Mouse (Mus musculus): ENCODE data around the gene Olfr845. TPM values are rescaled to one million over a fixed set of nuclear protein-coding genes. Genes with fewer than 3 reads are reported as not detected.

Olfr845 gene
- not detected in 2 replicates for polyA plus RNA-seq (2014; fragmentation: Nextera tagmentation; extraction: Ambion mirVana)

- Histone ChIP-seq H3K9ac (no peak within 1 kb of the TSS), H3K9me3 (ENCODE audit: low read depth, low read length) (no peaks in the 10 kb centered on the region), H3K4me2 (no peak within 1 kb of the TSS), H3K4me3 (ENCODE audit: low read depth, low read length) (no peak within 1 kb of the TSS), H3K27me3 (ENCODE audit: insufficient read depth, low read length) (no peaks in the 10 kb centered on the region), H3K27ac (ENCODE audit: low read depth) (no peak within 1 kb of the TSS), H3K36me3 (ENCODE audit: insufficient read depth) (no peaks in the 10 kb centered on the region), H3K4me1 (ENCODE audit: insufficient read depth) (no peaks in the 10 kb centered on the region)
- DNase-seq (no peak), ATAC-seq (ENCODE audit: insufficient read depth) (no peak)
- no peak for TF ChIP-seq CTCF (IDR thresholded peaks at IDR 0.05; ENCODE audit: low read depth)
- WGBS: 75% methylated on average over 1 of the region's 1 CpGs
These were observed at the start of gene Olfr845 for GRCm38 (mm10) chr9:19336157-19336556. Gene Olfr845, plus strand, starts transcription at chr9:19336457.

GRCm38 (mm10) chr9:19316047-19316446, 20.2 kb upstream of the Olfr845 start, which contains the start of gene Olfr844:
Gene Olfr844, plus strand, starts transcription at chr9:19316347.
- ATAC-seq (ENCODE audit: insufficient read depth): no peak
- H3K4me2 ChIP-seq: no peak within 1 kb of the TSS

GRCm38 (mm10) chr9:19363905-19364304, 27.6 kb downstream of the Olfr845 start, which contains the start of gene Olfr846:
Gene Olfr846, minus strand, starts transcription at chr9:19364005.
- TF ChIP-seq CTCF (IDR thresholded peaks at IDR 0.05; ENCODE audit: low read depth): no peak
- WGBS: 32% methylated on average over 1 of the region's 1 CpGs
- no peaks in the 10 kb centered on the region for H3K4me1 ChIP-seq (ENCODE audit: insufficient read depth)

More at GRCm38 (mm10) chr9:19316047-19316446, 20.2 kb upstream of the Olfr845 start, which contains the start of gene Olfr844:
- H3K36me3 ChIP-seq (ENCODE audit: insufficient read depth): no peaks in the 10 kb centered on the region
- no peaks in the 10 kb centered on the region for H3K27me3 ChIP-seq (ENCODE audit: insufficient read depth, low read length)
- no peak within 1 kb of the TSS for H3K9ac ChIP-seq
- H3K27ac ChIP-seq (ENCODE audit: low read depth): no peak within 1 kb of the TSS
- H3K4me3 ChIP-seq (ENCODE audit: low read depth, low read length): no peak within 1 kb of the TSS
- no peak for TF ChIP-seq CTCF (IDR thresholded peaks at IDR 0.05; ENCODE audit: low read depth)
- H3K9me3 ChIP-seq (ENCODE audit: low read depth, low read length): no peaks in the 10 kb centered on the region
- no peak for DNase-seq
- H3K4me1 ChIP-seq (ENCODE audit: insufficient read depth): no peaks in the 10 kb centered on the region

GRCm38 (mm10) chr9:19378569-19378968, 42.3 kb downstream of the Olfr845 start, which contains the start of gene Olfr847:
Gene Olfr847, minus strand, starts transcription at chr9:19378669.
- Histone ChIP-seq H3K4me2 (no peak within 1 kb of the TSS), H3K4me1 (ENCODE audit: insufficient read depth) (no peaks in the 10 kb centered on the region), H3K27me3 (ENCODE audit: insufficient read depth, low read length) (no peaks in the 10 kb centered on the region), H3K4me3 (ENCODE audit: low read depth, low read length) (no peak within 1 kb of the TSS), H3K27ac (ENCODE audit: low read depth) (no peak within 1 kb of the TSS), H3K9ac (no peak within 1 kb of the TSS), H3K9me3 (ENCODE audit: low read depth, low read length) (no peaks in the 10 kb centered on the region), H3K36me3 (ENCODE audit: insufficient read depth) (no peaks in the 10 kb centered on the region)
- WGBS: 55% methylated on average over 1 of the region's 1 CpGs
- DNase-seq: no peak
- TF ChIP-seq CTCF (IDR thresholded peaks at IDR 0.05; ENCODE audit: low read depth): no peak
- ATAC-seq (ENCODE audit: insufficient read depth): no peak

More at GRCm38 (mm10) chr9:19363905-19364304, 27.6 kb downstream of the Olfr845 start, which contains the start of gene Olfr846:
- Histone ChIP-seq H3K9me3 (ENCODE audit: low read depth, low read length) (no peaks in the 10 kb centered on the region), H3K27ac (ENCODE audit: low read depth) (no peak within 1 kb of the TSS), H3K27me3 (ENCODE audit: insufficient read depth, low read length) (no peaks in the 10 kb centered on the region), H3K4me2 (no peak within 1 kb of the TSS), H3K36me3 (ENCODE audit: insufficient read depth) (no peaks in the 10 kb centered on the region), H3K4me3 (ENCODE audit: low read depth, low read length) (no peak within 1 kb of the TSS), H3K9ac (no peak within 1 kb of the TSS)
- DNase-seq (no peak), ATAC-seq (ENCODE audit: insufficient read depth) (no peak)

Other genes with a start within 250 kb of the Olfr845 start
- not detected in 2 replicates for gene Olfr836, start 216.1 kb upstream of the Olfr845 start, polyA plus RNA-seq (2014; fragmentation: Nextera tagmentation; extraction: Ambion mirVana)
- not detected in 2 replicates for gene Olfr837, start 200.1 kb upstream of the Olfr845 start, polyA plus RNA-seq (2014; fragmentation: Nextera tagmentation; extraction: Ambion mirVana)
- gene Olfr839-ps1, start 159.1 kb upstream of the Olfr845 start, polyA plus RNA-seq (2014; fragmentation: Nextera tagmentation; extraction: Ambion mirVana): not detected in 2 replicates
- not detected in 2 replicates for gene Olfr843, start 84.5 kb upstream of the Olfr845 start, polyA plus RNA-seq (2014; fragmentation: Nextera tagmentation; extraction: Ambion mirVana)
- gene Olfr844, start 20.1 kb upstream of the Olfr845 start, polyA plus RNA-seq (2014; fragmentation: Nextera tagmentation; extraction: Ambion mirVana): not detected in 2 replicates
- not detected in 2 replicates for gene Olfr846, start 27.5 kb downstream of the Olfr845 start, polyA plus RNA-seq (2014; fragmentation: Nextera tagmentation; extraction: Ambion mirVana)
- gene Olfr847, start 42.2 kb downstream of the Olfr845 start, polyA plus RNA-seq (2014; fragmentation: Nextera tagmentation; extraction: Ambion mirVana): not detected in 2 replicates
- not detected in 2 replicates for gene Olfr849, start 103.8 kb downstream of the Olfr845 start, polyA plus RNA-seq (2014; fragmentation: Nextera tagmentation; extraction: Ambion mirVana)
- gene Olfr850, start 141.8 kb downstream of the Olfr845 start, polyA plus RNA-seq (2014; fragmentation: Nextera tagmentation; extraction: Ambion mirVana): not detected in 2 replicates
- gene Olfr851, start 156.8 kb downstream of the Olfr845 start, polyA plus RNA-seq (2014; fragmentation: Nextera tagmentation; extraction: Ambion mirVana): not detected in 2 replicates
- gene Olfr853, start 204.6 kb downstream of the Olfr845 start, polyA plus RNA-seq (2014; fragmentation: Nextera tagmentation; extraction: Ambion mirVana): not detected in 2 replicates
- gene Olfr854, start 230.9 kb downstream of the Olfr845 start, polyA plus RNA-seq (2014; fragmentation: Nextera tagmentation; extraction: Ambion mirVana): not detected in 2 replicates
- gene Olfr855, start 246.2 kb downstream of the Olfr845 start, polyA plus RNA-seq (2014; fragmentation: Nextera tagmentation; extraction: Ambion mirVana): not detected in 2 replicates

Data from lung, embryonic 14.5 days (tissue).